Mouse (Mus musculus) cerebral cortex, adult 2 months (tissue): ENCODE data around the gene Kcnj12.

Source experiments
- WGBS: fragments of 180-500 bp; shearing (Covaris S2); methylation state at CpG from one replicate; pipeline ENCODE4 v1.1.7; 2018; 5-methylcytosine and 5-hydroxymethylcytosine counted together

The Kcnj12 gene

GRCm38 (mm10) chr11:61024996-61025395 lies 2.6 kb downstream of the Kcnj12 start:
- WGBS = 64% methylated on average over 6 of the region's 6 CpGs

DNA sequence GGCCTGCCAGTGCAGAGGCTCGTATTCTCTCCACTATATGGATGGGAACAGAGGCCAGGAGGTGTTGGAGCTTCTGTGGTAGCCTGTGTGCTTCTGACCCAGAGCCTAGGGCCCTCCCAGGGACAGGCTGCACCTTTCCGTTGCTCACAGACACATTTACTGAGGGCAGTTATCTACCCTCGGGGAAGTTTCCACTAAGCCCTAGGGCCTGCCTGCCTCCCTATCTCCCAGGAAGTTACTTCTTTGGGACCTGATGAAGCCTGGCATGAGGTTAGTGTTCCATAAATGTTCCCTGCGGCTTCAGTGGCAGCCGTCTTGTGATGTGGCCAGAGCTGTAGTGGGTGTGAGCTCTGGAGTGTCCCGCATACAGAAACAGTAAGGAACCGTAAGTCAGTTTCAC lies 3.2 kb downstream of the Kcnj12 start:
- 84% methylated on average over 7 of the region's 7 CpGs for WGBS

DNA sequence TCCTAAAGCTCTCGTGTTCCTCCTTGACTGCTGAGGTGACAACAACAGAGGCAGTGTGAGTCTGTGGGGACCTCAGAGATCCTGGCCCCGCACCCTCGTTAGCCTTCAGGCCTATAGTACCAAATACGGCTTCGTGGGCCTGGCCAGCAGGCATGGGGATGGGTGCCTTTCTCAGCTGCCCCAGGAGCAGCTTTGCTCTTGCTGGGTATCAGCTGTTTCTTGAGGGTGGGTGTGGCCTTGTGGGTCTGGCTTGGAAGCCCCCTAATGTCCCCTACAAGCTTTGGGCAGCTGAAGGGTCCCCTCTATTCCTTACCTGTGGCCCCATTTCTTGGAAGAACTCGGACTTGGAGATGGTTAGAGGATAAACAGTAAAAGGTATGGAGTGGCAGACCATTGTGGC lies 4.0 kb downstream of the Kcnj12 start:
- 90% methylated on average over 6 of the region's 6 CpGs for WGBS

- WGBS = 60% methylated on average over 4 of the region's 4 CpGs
Observed at GRCm38 (mm10) chr11:61027160-61027559, 4.8 kb downstream of the Kcnj12 start.

DNA sequence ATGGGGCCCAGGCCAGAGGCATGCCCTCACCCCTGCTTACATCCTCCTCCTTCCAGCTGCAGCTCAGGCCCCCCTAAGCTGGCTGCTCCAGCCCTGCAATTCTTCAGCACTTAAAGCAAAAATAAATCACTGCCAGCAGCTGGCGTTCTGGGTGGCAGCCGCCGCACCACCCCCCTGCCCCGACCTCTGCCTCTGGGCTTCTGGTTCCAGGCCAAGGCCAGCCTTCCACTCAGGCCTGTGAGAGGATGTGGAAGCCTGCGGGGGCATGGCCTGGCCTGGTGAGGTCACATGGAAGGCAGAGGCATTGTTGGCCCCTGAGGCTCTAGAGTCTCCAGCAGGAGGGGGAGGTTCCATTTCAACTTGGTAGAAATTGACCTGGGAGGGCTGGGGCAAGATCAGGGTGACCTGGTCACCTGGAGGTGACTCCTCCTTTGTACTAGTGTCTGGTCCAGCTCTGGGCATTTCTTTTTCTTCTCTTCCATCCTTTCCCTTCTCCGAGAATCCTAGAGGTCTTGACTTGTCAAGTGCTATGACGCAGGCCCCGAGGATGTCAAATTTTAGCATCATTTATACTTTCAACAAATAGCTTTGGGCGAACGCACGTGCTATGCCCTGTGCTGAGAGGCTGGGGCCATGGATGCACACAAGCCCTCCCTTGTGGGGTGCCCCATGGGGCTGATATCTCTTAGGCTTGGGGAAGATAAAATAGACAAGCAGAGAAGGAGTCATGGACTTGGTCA lies 6.0 kb downstream of the Kcnj12 start:
- WGBS = 63% methylated on average over 11 of the region's 11 CpGs

- WGBS = 55% methylated on average over 4 of the region's 4 CpGs
Observed at GRCm38 (mm10) chr11:61029116-61029740, 6.9 kb downstream of the Kcnj12 start.

DNA sequence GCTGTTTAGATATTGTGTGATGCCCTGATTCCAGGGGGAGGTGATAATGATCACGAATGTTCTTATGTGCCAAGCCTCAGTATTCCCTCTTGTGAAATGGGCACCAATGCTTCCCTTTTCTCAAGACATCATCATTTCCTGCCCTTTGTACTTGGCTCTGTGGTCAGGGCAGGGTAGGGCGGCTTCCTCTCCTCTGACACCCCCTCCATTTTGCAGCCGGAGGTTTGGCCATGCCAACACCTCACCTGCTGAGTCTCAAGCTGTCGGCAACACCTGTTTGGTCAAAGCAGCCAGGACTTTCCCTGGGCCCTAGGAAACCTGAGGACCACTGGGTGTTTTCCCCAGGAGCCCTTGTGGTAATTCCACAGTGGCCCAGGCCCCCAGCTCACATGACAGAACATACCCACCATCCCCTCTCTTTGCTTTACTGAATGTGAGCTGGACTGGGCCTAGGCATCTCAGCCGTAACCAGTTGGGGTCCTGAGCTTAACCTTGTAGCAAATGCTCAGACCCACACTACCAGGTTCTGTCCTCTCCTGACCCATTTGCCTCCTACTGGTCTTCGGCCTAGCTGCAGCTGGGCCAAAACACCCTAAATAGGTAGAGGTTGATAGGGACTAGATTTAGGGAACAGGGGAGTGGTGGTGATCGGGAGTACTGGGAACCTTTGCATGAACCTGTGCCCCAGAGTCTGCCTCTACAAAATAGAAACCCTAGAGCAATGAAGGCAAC lies 7.7 kb downstream of the Kcnj12 start:
- WGBS = 90% methylated on average over 7 of the region's 7 CpGs

- 99% methylated on average over 7 of the region's 7 CpGs for WGBS
Observed at GRCm38 (mm10) chr11:61031137-61031536, 8.8 kb downstream of the Kcnj12 start.

- 90% methylated on average over 5 of the region's 5 CpGs for WGBS
Observed at GRCm38 (mm10) chr11:61031658-61032445, 9.5 kb downstream of the Kcnj12 start.

DNA sequence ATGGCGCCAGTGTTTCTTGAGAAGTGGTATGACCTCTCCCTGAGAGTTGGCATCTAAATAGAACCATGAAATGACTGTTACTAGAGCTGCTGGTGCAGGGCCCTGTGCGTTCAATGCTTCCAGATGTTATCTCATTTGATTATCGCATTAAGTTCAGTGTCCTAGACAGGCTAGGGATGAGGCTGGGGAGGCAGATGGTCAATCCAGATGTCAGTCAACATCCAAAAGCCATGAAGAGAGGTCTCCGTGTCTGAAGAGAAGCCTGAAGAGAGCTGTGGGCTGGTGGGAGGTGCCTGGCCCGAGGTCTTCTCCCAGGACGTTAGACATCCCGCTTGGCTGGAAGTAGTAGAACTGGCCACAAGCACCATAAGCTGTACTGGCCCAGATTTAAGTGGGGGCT lies 10.1 kb downstream of the Kcnj12 start:
- WGBS = 90% methylated on average over 7 of the region's 7 CpGs

DNA sequence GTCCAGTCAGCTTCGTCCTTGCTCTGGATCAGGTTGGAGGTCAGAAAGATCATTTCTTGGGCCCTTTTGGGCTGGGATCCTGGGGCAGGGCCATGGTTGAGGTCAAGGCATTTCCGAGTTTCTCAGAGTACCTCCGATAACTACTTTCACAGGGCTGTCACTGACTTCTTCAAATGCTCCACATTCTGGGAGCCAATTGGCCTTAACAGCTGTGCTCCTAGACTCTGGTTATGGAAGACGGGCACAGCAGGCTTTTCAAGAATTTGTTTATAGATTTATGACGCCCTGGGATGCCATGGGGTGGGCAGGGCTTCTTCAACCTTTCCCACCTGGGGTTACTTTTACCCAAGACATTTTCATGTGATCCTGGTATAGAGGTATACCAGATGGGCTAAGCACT lies 10.8 kb downstream of the Kcnj12 start:
- 87% methylated on average over 5 of the region's 5 CpGs for WGBS

GRCm38 (mm10) chr11:61036639-61037038 lies 14.3 kb downstream of the Kcnj12 start:
- WGBS = 97% methylated on average over 9 of the region's 9 CpGs

- WGBS = 81% methylated on average over 9 of the region's 9 CpGs
Observed at GRCm38 (mm10) chr11:61038277-61038782, 16.0 kb downstream of the Kcnj12 start.

GRCm38 (mm10) chr11:61040856-61041652 lies 18.7 kb downstream of the Kcnj12 start:
- 65% methylated on average over 11 of the region's 11 CpGs for WGBS

- WGBS = 45% methylated on average over 8 of the region's 8 CpGs
Observed at GRCm38 (mm10) chr11:61042593-61042992, 20.2 kb downstream of the Kcnj12 start.

- 85% methylated on average over 12 of the region's 12 CpGs for WGBS
Observed at GRCm38 (mm10) chr11:61043055-61043992, 21.0 kb downstream of the Kcnj12 start.

DNA sequence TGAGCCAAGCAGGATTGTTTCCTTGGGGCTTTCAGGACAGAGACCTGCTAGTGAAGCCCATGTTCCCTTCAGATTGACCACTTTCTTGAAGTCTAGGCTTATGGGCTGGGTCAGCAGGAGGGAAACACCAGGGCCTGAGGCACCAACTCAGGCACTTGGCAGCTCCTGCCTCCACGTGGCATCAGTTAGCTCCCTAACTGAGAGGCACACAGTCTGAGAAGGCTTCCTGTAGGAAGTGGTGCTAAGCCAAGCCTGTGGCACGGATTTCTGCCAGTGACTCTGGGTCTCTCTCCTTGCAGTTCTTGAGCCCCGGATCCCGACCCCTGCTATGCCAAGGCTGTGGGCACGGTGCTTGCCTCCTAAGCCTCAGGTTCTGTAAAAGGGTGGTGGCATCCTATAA lies 22.4 kb downstream of the Kcnj12 start:
- WGBS = 86% methylated on average over 5 of the region's 5 CpGs

DNA sequence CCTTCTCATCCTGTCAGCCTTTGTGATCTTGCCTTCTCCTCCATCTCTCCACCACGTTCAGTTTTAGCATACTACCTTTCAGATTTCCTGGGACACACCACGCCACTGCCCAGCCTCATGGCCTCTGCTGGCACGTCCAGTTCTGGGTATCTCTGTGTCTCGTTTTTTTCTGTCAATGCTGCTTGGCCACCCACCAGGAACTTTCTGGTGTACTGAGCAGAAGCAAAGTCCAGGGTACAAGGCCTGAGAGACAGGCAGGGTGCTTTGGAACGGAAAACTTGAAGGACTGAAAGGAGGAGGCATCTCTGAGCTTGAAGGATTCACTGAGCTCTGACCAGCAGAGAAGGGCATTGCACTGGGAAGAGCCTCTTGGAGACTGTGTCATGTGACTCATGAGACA lies 25.1 kb downstream of the Kcnj12 start:
- 86% methylated on average over 5 of the region's 5 CpGs for WGBS

- 63% methylated on average over 8 of the region's 8 CpGs for WGBS
Observed at GRCm38 (mm10) chr11:61051151-61051550, 28.8 kb downstream of the Kcnj12 start.

GRCm38 (mm10) chr11:61056871-61057270 lies 34.5 kb downstream of the Kcnj12 start:
- WGBS = 73% methylated on average over 5 of the region's 5 CpGs
